Mouse (Mus musculus) 3134 (cell line): ENCODE results near the gene Hdac9.
A peak's percentile ranks its signal among the peaks of the same experiment; 100 is the strongest.

ENCODE experiments used
- DNase-seq: peaks from one replicate; pipeline ENCODE4 v3.0.0-alpha.2; 2011; ENCODE audit warnings: low spot score; ENCODE audit not compliant: insufficient read length; ENCODE audit errors: extremely low read depth

Hdac9 gene

GRCm38 (mm10) chr12:34720906-34721305, 196.0 kb downstream of the Hdac9 start:
- DNase-seq = no peak

DNA sequence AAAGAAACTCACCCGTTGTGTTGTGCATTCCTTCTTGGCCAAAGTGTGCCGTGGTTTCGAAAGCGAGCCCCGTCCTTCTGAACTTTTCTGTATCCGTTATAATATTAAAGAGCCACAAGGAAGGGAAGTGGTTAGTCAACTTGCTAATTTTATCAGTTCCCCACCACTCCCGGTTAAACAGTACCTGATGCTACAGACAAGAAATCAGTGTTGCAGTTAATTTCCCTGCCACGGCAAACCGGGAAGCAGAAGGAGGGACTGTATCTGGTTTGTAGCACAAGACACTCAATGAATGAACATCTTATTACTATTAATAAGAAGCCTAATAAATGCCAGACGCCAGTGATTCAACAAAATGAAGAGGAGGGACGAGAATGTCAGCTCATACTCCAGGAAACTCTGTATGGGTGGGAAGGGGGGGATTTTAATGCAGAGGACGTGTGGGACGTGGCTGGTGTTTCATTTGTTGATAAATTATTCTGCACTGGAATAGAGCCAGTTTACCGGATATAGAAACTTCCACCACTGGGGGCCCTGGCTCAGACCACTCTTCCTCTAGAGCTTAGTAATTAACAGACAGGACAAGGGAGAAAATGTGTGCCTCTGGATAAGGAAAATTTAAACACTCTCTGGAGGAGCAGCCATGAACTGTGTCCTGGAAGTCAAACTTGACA, 202.5 kb downstream of the Hdac9 start:
- no peak for DNase-seq

DNA sequence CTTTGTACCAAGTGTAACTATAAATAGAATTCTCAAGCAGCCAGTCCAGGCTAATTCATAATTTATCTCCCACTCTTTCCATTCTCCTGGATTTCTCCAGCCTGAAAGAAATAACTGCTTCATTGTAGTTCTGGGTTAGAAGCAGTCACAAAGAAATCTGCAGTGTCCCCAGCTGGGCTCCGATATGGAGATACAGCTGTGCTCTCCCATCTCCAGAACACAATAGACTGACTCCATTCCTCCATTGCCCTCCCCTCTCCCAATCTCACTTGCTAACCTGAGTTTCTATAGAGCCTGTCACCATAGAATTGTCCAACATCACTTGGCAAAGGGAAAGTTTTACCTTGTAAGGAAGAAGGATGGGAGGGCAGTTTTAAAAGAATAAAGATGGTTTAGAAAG, 218.9 kb downstream of the Hdac9 start:
- no peak for DNase-seq

- no peak for DNase-seq
These were observed 220.2 kb downstream of the Hdac9 start for GRCm38 (mm10) chr12:34696736-34697135.

GRCm38 (mm10) chr12:34688941-34689340, 228.0 kb downstream of the Hdac9 start:
- DNase-seq = no peak

DNA sequence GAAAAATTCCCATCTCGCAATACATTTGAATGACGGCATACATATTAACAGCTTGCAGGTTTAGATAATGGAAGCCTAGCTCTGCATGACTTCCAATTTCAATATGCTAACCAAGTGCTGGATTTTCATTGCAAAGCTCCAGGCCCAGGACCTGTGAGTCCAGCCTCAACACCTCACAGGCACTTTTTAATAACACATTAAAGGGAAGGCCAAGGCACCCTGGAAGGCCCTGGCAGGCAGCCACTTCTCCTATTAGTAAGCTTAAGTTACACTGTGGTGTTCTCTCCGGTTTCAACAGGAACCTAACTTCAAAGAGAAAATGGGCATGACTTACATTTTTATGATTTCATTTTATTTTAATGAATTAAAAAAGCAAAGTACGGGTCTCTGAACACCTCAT, 233.5 kb downstream of the Hdac9 start:
- DNase-seq = no peak

- no peak for DNase-seq
These were observed 234.2 kb downstream of the Hdac9 start for GRCm38 (mm10) chr12:34682657-34683056.

DNA sequence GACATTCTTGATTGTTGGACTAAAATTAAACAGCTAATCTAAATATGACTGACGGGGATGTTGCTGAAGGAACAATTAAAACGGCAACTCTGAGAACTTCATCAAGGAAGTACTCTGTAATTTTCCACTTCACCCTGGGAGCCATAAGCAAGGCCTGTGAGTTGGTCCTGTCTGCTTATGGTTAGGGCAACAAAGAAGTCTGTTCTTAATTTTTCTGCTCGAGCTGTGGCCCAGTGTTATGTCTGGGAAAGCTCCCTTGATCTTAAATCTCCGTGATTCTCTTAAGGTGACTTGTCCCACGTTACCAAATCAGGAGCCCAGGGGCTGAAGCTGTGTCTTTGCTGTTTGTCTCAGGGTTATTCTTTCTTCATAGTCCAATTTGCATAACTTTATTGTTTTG, 236.3 kb downstream of the Hdac9 start:
- no peak for DNase-seq

DNA sequence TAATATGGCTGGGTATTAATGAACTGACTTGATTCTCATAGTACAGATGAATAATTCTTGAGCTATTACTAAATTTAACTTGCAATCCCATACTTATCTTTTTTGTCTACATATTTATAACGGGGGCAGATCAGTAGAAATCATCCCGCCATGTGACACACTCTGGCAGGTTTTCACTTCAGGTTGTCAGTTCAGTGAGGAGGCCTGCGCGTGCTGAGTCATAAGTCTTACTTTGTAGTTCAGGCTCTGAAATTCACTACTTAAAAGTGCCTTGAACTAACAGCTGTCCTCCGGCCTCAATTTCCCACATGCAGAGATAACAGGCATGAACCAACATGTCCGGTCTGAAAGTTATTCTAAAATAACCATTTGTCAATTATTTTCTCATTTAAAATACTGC, 239.8 kb downstream of the Hdac9 start:
- no peak for DNase-seq

GRCm38 (mm10) chr12:34674235-34674634, 242.7 kb downstream of the Hdac9 start:
- no peak for DNase-seq

- no peak for DNase-seq
These were observed 243.4 kb downstream of the Hdac9 start for GRCm38 (mm10) chr12:34673539-34673938.

GRCm38 (mm10) chr12:34664758-34665157, 252.1 kb downstream of the Hdac9 start:
- DNase-seq = peak; percentile 5

DNA sequence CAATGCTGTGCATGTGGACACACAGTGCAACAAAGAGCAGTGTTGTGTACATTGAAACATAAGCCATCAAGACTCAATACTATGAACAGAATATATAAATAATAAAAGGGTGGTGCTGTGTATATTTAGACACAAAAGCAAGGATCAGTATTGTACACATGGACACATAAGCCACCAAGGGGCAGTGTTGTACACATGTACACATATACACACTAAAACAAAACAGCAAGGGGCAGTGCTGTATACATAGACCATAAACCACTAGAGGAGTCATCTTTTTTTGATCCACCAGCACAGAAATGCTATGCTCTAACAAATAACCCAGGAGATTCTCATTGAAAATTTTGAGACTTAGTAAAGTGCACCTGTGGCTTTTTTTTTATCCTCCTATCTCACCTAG, 255.5 kb downstream of the Hdac9 start:
- DNase-seq = no peak

DNA sequence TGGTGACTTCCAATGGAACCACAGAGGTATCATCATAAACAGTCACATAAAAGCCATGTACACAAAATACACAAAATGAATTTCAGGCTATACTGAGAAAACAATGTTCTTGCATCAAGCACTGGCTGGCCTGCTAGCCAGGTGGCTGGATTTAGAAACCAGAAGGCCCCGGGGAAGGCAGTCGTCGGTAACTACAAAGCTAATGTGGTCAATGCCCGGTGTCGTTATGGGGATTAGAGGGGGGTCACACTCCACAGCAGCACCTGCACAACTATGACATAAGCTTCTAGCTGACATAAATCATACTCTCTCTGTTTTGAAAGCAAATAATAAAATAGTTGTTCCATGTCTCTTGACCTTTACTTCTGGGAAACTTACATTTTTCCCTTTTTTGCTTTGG, 256.9 kb downstream of the Hdac9 start:
- DNase-seq = no peak

DNA sequence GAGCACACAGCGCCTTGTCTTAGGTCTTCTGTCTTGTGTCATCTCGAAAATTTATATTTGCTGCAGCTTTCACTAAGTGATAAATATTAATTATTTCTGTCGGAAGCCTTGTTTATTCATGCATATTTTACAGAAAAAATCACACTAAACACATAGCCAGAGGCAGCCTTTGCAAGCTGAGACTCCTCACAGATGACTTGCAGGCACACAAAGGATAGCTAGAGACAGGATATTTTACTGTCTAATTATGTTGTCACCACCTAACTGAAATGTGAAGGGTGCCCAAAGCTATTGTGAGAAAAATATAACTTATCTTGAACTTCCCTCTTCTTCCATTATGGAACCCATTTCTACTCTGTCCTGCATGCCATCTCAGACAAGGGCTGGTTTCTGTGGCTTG, 258.3 kb downstream of the Hdac9 start:
- DNase-seq = no peak

DNA sequence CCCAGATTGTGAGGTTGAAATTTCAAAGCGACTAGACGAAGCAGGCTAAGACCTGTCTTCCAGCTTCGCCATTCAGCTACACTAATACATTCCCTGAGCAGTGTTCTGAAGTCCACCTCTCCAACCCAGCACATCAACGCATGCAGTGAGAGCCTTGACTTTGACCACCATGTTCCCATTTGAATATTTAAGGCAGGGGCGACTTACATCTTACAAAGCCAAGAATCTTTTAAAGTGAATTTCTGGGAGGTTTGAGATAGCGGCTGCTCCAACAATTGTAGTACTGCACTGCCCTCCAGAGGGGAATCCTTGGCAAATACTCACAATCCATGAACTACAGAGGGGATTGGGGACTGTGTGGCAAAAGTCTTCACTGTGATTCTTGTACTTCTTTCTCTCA, 258.8 kb downstream of the Hdac9 start:
- DNase-seq = no peak

GRCm38 (mm10) chr12:34653615-34654014, 263.3 kb downstream of the Hdac9 start:
- no peak for DNase-seq

- no peak for DNase-seq
These were observed 268.1 kb downstream of the Hdac9 start for GRCm38 (mm10) chr12:34648753-34649152.

DNA sequence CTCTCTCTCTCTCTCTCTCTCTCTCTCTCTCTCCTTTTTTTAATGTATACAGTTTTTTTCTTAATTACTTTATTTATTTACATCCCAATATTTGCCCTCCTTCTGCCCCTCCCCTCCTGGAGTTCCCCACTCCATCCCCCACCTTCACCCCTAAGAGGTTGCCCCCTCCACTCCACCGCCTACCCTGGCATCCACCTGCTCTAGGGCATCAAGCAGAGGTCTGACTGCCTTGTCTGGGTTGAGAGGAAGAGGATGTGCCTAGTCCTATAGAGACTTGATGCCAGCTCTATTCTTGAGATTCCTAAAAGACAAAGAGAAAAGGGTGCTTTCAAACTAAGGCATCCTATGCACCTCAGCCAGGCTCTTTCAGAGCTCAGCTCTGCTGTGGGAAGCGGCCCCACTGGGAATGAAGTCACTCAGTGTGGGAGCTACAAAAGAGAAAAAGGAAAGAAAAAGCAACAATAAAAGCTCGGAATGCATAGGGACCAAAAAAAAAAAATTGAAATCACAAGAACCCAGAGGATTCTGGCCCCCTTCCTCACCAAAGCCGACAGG, 275.1 kb downstream of the Hdac9 start:
- DNase-seq = no peak

DNA sequence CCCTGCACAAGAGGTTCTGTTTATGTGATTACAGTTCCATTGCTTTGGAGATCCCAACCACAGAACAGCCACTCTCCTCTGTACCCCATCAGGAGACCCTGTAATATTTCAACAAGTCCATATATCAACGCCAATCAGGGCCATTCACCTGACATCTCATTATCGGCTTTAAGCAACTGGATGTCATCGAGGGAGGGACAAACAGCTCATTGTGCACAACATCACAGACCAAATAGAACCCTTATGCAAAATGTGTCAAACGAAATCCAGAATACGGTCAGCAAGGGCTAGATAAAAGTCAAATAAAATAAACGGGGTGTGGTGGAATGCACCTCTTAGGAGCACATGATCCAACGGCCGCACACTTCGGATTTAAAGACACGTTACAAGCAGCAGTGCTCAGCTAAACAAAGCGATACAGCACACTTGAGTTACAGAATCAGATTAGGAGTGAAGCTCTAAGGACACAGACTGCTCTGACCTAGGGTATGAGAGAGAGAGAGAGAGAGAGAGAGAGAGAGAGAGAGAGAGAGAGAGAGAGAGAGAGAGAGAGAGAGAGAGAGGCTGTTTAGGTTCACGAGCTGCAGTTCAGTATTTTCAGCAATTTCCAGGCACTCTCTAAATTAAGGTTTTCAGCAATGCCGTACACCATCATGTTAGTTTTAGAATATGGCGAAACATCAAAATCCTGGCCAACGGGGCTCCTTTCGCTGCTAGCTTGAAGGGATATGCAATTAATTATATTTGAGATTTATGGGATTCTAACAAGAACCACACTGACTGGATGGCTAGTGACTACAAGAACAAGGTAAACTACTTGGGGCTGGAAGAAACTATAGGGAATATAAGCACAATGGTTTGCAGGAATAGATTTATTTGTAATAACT, 279.4 kb downstream of the Hdac9 start:
- DNase-seq = no peak

DNA sequence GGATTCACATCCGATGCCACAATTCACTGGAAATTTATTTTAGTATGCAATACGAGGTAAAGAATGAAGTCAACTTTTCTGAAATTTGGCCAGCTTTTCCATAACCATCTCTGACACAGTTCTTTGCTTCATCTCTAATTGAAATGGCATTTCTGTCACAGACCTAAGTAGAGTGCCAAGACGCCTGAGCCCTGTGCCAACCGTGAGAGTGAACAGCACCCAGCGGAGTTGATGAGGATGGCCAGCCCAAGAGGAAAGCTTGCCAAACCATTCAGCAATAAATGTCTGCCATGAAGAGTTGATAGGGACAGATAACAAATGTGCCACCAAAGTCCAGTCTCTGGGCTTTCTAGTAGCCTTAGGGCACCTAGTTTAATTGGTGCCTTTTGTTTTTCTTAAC, 297.8 kb downstream of the Hdac9 start:
- DNase-seq = no peak

GRCm38 (mm10) chr12:34618321-34618720, 298.6 kb downstream of the Hdac9 start:
- DNase-seq = no peak
